Mouse (Mus musculus): Measurements from ENCODE around the gene Arl6ip6. TPM values are rescaled to one million over a fixed set of nuclear protein-coding genes. Genes with fewer than 3 reads are reported as not detected.

Gene Arl6ip6
- total RNA-seq (2015) = 55.5 and 65.5 TPM in 2 replicates
- 38.7 and 41.4 TPM in 2 replicates for total RNA-seq (2017)

DNA sequence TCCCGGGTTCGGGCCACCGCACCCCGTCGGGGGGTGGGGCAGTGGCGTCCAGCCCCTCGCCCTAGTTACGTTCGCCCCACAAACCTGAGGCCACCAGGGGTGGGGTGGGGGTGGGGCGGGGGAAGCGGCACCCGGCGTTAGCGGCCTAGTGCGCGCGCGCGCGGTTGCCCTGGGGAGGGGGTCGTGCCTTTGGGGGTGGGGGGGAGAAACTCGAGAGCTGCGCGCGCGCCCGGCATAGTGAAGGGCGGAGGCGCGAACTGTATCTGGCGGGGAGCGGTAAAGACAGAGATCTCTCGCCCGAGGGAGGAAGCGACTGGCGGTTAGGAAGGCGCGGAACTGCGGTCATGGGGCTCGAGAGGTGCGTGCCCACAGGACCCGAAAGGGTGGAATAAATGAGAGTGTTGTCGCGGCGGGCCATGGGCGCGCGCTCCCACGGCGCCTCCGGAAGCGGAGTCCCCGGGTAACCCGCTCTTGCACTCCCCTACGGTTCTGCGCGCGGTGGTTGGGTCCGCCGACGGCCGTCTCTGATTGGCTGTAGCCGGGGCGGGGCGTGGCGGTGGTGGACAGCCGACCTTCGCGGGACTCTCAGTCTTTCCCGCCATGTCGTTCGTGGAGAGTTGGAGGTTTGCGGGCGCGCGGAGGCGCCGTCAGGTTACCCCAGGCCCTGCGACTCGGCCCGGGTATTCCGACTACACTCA, at the start of gene Arl6ip6:
TSS of gene Arl6ip6 (plus strand) at position 204 of the 698 bp plus-strand sequence.
- peak; percentile 75 for ATAC-seq (ENCODE audit: poor library complexity, severe bottlenecking)

DNA sequence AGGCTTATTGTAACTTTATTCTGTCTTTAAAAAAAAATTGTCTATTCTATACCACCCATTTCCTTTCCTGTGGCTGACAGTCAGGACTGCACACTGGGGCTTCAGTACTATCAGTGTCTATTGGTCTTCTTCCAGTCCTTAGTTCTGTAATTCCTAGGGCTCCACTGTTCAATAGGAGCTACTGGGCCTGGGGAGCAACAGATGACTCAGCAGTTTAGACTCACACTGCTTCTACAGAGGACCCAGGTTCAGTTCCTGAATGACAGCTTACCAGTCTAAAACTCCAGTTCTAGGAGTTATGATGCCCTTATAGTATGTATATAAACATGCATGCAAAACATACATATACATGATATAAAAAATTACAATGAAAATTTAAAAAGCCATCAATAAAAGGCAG, 44.7 kb upstream of the Arl6ip6 start:
- ATAC-seq (ENCODE audit: poor library complexity, severe bottlenecking) = no peak

DNA sequence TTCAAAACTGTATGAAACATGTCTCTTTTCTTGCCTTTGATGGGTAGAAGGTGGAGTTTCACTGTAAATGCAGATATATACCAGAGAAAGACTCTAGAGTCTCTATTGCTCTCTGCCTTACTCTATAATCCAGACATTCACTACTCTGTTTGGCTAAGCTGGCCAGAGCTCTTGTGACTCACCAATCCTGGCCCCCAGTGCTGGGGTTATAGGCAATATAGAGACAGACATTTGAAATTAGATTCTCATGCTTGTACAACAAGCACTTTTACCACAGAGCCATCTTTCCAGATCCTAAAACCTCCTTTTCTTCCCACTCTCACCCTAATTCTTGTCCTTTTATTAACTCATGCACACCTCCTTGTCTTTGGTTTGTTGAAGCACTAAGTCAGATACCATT, 17.6 kb upstream of the Arl6ip6 start:
- ATAC-seq (ENCODE audit: poor library complexity, severe bottlenecking) = no peak

DNA sequence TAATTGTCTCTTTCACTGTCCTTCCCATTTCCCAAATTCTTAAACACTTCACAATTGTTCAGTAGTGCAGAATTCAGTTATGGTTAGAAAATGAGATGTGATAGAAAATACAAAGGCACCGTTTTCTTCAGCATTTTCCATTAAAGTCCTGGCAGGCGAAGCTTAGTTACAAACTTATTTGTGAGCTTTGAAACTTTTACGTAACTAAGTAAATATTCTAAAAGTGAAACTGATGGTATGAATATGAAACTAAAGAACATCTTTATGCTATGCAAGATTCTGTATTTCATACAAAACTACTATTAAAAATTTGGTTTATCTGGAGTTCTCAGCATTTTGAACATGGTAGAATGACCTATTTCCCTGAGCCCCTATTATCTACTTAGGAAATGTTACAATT, 12.6 kb upstream of the Arl6ip6 start:
- no peak for ATAC-seq (ENCODE audit: poor library complexity, severe bottlenecking)

DNA sequence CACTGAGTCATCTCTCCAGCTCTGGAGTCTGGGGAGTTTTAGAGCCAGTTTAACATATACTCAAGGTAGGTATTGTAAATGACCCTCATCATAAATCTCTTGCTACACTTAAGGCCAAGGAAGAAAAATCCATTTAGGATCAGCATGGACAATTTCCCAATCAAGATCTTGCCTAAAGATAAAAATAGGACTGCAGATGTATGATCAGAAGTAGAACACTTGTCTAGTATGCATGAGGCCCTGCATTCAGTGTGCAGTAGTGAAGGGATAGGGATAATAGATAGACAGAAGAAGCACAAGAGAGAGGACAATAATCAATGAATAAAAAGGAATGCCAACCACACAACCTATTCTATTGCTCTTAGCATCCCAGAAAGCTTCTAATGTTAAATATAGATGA, 11.7 kb upstream of the Arl6ip6 start:
- ATAC-seq (ENCODE audit: poor library complexity, severe bottlenecking) = no peak

DNA sequence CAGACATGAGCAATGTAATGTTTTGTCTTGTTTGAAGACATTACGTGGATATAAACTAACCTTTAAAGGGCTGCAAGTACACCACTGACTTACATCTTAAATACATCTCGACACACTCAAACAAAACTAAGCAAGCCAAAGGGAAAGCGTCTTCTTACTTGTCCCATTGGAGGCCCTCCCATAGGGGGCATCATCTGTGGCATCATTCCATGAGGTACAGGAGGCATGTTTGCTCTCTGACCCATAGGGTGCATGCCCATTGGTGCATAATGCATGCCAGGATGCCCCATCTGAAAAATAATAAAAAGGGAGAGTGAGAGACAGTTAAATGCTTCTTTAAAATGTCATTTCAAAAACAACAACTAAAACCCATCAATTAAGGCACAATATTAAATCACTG, 1.7 kb upstream of the Arl6ip6 start:
- no peak for ATAC-seq (ENCODE audit: poor library complexity, severe bottlenecking)

DNA sequence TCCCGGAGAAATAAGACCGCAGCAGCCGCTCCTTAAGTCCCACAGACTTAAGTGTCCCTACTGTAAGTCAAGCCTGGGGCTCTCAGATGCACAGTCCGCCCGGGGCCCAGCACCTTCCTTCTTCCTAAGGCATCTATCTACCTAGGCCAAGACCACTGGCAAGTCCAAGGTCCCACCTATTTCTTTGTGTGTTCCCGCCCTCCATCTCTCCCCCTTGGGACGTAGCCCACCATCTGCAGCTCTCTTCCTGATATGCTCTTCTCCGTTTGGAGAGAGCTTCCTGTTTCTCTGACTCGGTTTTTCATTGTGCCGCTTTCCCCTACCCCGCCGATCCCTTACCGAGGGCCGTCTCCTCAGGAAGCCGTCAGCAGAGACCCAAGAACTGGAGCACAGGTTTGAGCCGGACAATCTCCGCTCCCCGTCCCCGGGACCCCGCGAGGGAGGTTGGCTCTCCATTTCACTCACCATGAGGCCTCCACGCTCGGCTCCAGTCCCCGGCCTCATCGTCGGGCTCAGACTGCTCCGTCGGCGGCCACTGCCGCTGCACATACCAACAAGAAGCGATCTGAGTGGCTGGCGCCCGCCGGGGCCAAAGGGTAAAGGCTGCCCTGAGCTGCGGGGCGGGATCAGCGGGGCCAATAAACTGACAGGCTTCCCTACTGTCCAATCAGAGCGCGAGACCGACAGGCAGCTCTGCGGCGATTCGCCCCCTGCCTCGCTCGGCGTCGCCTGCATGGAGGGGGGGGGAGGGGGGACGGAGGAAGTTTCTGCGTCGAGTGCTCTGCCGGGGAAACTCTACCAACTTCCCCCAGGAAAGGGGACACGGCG, 628 bp upstream of the Arl6ip6 start, which contains the start of gene Prpf40a:
TSS of gene Prpf40a (minus strand) at position 601 of the 828 bp plus-strand sequence.
- ATAC-seq (ENCODE audit: poor library complexity, severe bottlenecking) = peak; percentile 81

DNA sequence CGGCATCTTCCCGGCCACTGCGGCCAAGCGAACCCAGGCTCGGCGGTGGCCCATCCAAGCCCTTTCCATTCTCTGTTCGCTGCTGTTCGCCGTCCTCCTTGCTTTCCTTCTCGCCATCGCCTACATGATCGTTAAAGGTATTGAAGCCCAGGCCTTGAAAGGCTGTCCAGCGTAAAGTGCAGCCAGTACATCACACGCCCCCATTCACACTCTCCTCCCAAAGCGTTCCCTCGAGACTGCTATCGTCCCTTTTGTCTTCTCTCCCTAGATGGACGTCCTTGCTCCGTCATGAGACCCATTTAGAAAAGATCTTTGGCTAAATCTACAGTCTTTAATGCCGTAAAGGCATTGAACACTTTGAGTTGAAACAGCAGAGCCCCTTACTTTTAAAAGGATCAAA, 860 bp downstream of the Arl6ip6 start:
- ATAC-seq (ENCODE audit: poor library complexity, severe bottlenecking) = no peak

DNA sequence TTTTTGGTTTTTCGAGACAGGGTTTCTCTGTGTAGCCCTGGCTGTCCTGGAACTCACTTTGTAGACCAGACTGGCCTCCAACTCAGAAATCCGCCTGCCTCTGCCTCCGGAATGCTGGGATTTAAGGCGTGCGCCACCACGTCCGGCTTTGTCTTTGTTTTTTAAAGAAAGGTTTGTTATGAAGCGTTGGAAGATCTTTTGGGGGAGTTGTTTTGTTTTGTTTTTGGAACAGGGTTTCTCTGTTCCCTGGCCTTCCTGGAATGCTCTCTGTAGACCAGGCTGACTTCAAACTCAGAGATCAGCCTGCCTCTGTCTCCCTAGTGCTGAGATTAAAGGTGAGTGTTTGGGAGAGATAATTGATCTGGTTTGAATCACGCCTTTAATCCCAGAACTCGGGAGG, 4.9 kb downstream of the Arl6ip6 start:
- no peak for ATAC-seq (ENCODE audit: poor library complexity, severe bottlenecking)

DNA sequence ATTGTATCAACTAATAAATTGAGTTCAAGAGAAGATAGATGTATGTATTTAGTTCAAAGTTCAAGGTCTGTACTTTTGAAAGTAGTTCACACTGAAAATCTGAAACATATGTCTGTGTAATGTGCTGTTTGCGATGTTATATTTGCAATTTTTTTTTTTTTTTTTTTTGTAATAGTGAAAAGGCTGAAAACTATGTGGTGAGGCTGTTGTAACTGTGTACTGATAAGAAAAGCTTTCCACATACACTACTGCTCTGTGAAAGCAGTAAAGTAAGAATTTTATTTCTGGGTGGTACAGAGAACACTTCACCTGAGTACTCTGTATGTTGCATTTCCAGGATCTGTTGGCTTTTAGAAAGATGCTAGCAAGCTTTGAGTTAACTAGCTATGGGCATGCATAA, 7.7 kb downstream of the Arl6ip6 start:
- ATAC-seq (ENCODE audit: poor library complexity, severe bottlenecking) = no peak

DNA sequence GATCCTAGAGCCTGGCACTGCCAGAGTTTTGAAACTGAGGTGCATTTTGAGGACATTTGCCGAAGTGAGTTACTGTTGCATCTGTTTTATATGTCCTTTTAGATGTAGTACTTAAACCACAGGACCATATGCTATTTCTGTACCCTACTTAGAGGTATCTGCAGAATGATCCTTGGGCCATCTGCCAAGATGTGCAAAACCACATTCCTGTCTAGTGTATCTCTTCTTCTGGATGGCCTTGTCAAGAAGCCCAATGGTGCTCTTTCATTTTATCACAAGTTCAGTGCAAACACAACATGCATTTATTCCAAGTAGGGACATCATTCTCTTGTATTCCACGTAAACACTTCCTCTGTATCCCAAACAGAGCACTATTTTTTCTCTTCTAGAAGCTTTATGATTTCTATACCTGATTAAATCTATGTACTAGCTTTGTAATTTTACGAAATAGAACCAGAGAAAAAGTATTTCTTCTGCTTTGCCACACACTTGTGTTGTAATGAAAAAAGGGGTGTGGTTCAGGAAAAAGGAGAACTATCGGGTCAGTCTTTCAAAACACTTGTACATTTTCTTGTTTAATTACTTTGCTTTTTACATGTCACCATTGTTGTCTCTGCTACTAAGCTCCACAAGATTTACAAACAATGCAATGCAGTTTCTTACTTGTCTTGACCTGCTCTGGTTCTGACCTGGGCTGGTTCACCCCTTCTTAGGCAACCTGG, 8.8 kb downstream of the Arl6ip6 start:
- ATAC-seq (ENCODE audit: poor library complexity, severe bottlenecking) = peak; percentile 89

DNA sequence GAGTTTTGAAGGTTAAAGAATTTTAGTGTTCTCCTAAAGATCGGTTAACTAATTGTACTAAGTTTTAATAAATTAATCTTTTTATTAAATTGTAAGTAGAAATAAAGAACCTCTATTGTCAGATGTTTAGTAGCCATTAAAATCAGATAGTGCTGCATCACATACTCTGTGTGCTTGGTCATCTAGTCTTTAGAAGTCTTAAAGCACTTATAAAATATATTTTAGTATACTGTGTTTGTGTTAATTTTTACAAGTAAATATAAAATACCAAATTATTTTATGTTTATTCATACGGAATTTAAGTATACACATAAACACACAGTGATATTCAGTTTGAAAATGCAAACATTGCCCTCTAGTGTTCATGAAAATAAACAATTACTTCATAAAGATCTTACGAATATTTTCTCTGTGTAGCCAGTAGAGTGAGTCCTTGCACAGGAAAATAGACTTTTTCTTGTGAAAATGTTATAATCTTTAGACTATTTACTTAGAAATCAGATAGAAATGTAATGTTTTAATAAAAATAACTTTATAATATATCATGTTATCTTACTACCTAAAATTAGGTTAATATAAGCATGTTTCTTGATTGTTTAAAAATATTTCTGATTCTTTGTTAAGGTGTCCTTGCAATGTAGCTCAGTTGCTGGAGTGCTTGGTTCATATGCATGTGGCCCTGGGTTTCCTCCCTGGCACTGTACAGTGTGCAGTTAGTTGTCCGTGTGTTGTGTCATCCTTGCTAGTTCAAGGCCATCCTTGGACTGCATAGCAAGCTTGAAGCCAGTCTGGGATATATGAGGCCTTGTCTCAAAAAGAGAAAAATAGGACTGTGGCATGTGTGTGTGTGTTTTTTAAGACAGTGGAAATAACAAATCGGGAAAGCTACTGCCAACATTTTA, 13.1 kb downstream of the Arl6ip6 start:
- peak; percentile 53; the same call in 1 of the 2 replicates for ATAC-seq (ENCODE audit: poor library complexity, severe bottlenecking)

DNA sequence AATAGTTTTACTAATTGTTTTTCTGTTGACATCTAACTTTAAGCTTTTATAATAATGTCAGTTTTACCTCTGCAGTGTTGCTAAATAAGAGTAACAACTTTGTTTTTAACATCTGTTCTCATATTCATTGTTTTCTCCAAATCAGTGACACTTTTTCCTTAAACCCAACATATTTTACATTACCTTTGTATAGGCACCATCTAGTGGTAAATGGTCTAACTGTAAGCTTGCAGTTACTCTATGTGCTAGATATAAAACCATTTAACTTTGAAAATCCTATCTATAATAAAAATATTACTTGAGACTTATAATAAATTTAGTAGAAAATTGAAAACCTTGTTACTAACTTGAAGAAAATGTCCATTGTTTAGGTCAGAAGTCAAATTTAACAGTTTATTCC, 15.2 kb downstream of the Arl6ip6 start:
- no peak for ATAC-seq (ENCODE audit: poor library complexity, severe bottlenecking)

DNA sequence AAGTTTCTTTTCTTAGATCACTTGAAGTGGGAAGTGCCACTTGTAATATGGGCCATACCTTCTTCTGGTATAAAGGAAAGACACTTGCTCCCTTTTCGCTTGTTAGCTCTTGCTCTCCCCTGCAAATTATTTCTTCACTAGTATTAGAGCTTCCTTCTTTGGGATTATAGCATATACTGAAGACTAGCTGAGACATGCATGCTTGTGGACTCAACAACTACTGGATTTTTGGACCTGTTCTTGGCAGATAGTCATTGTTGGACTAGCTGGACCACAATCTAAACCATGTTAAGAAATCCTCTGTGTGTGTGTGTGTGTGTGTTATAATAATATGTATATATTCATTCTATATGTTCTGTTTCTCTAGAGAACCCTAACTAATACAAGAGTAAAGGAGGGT, 22.0 kb downstream of the Arl6ip6 start:
- no peak for ATAC-seq (ENCODE audit: poor library complexity, severe bottlenecking)

DNA sequence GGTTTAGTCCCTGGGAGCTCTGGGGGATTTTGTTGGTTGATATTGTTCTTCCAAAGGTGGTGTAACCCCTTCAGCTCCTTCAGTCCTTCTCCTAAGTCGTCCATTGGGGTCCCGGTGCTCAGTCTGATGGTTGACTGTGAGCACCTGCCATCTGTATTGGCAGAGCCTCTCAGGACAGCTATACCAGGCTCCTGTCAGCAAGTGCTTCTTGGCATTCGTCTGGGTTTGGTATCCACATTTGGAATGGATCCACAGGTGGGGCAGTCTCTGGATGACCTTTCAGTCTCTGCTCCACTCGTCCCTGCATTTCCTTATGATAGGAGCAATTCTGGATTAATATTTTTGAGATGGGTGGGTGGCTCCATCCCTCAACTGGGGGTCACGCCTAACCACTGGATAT, 30.7 kb downstream of the Arl6ip6 start:
- no peak for ATAC-seq (ENCODE audit: poor library complexity, severe bottlenecking)

DNA sequence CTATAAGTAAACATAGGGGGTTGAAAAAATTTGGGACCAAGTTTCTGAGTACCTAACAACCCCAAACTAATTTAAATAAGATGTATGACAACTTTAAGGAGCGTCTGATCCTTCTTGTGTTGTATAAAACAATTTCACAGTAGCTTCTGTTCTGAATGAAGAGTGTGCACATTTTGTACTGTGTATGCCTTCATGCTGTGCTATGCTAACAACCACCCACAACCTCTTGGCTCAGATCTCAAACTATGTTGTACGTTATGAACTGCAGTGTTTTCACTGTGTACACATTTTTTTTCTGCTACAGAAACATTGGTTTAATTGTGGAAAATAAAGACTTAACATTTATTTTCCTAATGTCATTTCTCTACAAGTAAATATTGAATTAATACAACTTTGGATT, 65.5 kb downstream of the Arl6ip6 start:
- ATAC-seq (ENCODE audit: poor library complexity, severe bottlenecking) = no peak
